Mouse (Mus musculus) heart, embryonic 16.5 days (tissue): ENCODE measurements around the gene Fry. TPM values are rescaled to one million over a fixed set of nuclear protein-coding genes. Genes with fewer than 3 reads are reported as not detected.

Experiments
- ATAC-seq: fragments of 200-750 bp; cut with Nextera tagmentation; replicated peaks from 2 replicates; pipeline ENCODE4 v1.8.0; 2017; ENCODE audit warnings: moderate number of reproducible peaks; ENCODE audit not compliant: insufficient read depth, low FRiP score; ENCODE audit errors: extremely low read depth
- H3K27ac ChIP-seq: fragments of 300-500 bp; sonication (generic); 2 replicates; pipeline ENCODE4 v1.5.1; 2014; ENCODE audit warnings: mild to moderate bottlenecking, low read length, control low read depth, moderate library complexity
- H3K27me3 ChIP-seq: fragments of 300-500 bp; sonication (generic); 2 replicates; pipeline ENCODE4 v1.6.1; 2014; ENCODE audit warnings: low read length, mixed read lengths; ENCODE audit not compliant: control insufficient read depth, insufficient read depth
- H3K36me3 ChIP-seq: fragments of 300-500 bp; sonication (generic); 2 replicates; pipeline ENCODE4 v1.6.1; 2014; ENCODE audit not compliant: control insufficient read depth, insufficient read depth
- H3K4me1 ChIP-seq: fragments of 300-500 bp; sonication (generic); 2 replicates; pipeline ENCODE4 v1.6.1; 2014; ENCODE audit warnings: low read length, mixed read lengths; ENCODE audit not compliant: control insufficient read depth, insufficient read depth
- H3K4me2 ChIP-seq: fragments of 300-500 bp; sonication (generic); 2 replicates; pipeline ENCODE4 v1.6.1; 2014; ENCODE audit warnings: low read depth, mild to moderate bottlenecking, control low read depth, low read length
- H3K4me3 ChIP-seq: fragments of 300-500 bp; sonication (generic); 2 replicates; pipeline ENCODE4 v1.5.1; 2014; ENCODE audit warnings: mild to moderate bottlenecking, control low read depth, low read length
- H3K9ac ChIP-seq: fragments of 300-500 bp; sonication (generic); 2 replicates; pipeline ENCODE4 v1.6.1; 2014; ENCODE audit warnings: low read length, control low read depth
- H3K9me3 ChIP-seq: fragments of 300-500 bp; sonication (generic); replicated peaks from 2 replicates; pipeline ENCODE4 v1.6.1; 2016; ENCODE audit warnings: low read length; ENCODE audit not compliant: control insufficient read depth
- WGBS: fragments of 180-500 bp; shearing (Covaris S2); extraction: QIAGEN DNeasy Blood & Tissue Kit; methylation state at CpG from one replicate; pipeline ENCODE4 v1.1.7; 2014; 5-methylcytosine and 5-hydroxymethylcytosine counted together
- polyA plus RNA-seq: library from polyadenylated mRNA; unstranded; fragments of >200 nt; fragmentation: Nextera tagmentation; extraction: Ambion mirVana; gene quantifications from 2 replicates; pipeline ENCODE4 v1.2.1, GENCODE M21; 2015

Fry gene
- polyA plus RNA-seq, 1 experiment from 2014 or later, result 32.6 TPM

GRCm38 (mm10) chr5:150120676-150121075 is 2.2 kb downstream of the Fry start:
- Histone ChIP-seq H3K9ac (no peak overlapping the region), H3K27me3 (no peaks in the 10 kb centered on the region), H3K9me3 (peaks cover 3% of the 10 kb centered on the region; the same call in 1 of the 2 replicates), H3K36me3 (no peaks in the 10 kb centered on the region), H3K4me2 (no peak overlapping the region), H3K27ac (no peak overlapping the region), H3K4me1 (peaks cover 14% of the 10 kb centered on the region), H3K4me3 (no peak overlapping the region)
- ATAC-seq, result no peak
- WGBS, result 82% methylated on average over 8 of the region's 8 CpGs

- Histone ChIP-seq H3K4me1 (peaks cover 9% of the 10 kb centered on the region), H3K27ac (no peak overlapping the region), H3K9me3 (peaks cover under 1% of the 10 kb centered on the region; the same call in 1 of the 2 replicates), H3K27me3 (no peaks in the 10 kb centered on the region), H3K36me3 (no peaks in the 10 kb centered on the region), H3K9ac (no peak overlapping the region), H3K4me3 (no peak overlapping the region), H3K4me2 (no peak overlapping the region)
- no peak for ATAC-seq
- 78% methylated on average over 4 of the region's 4 CpGs for WGBS
These were observed 3.6 kb downstream of the Fry start for GRCm38 (mm10) chr5:150122095-150122494.

GRCm38 (mm10) chr5:150122571-150122970 is 4.1 kb downstream of the Fry start:
- Histone ChIP-seq H3K9me3 (no peaks in the 10 kb centered on the region), H3K27ac (no peak overlapping the region), H3K4me1 (peaks cover 9% of the 10 kb centered on the region), H3K27me3 (no peaks in the 10 kb centered on the region), H3K4me2 (no peak overlapping the region), H3K4me3 (no peak overlapping the region), H3K9ac (no peak overlapping the region), H3K36me3 (no peaks in the 10 kb centered on the region)
- no peak for ATAC-seq
- 92% methylated on average over 2 of the region's 2 CpGs for WGBS

- no peaks in the 10 kb centered on the region for H3K27me3 ChIP-seq
- H3K4me3 ChIP-seq, result no peak overlapping the region
- no peak overlapping the region for H3K4me2 ChIP-seq
- WGBS, result 76% methylated on average over 9 of the region's 9 CpGs
- no peak overlapping the region for H3K9ac ChIP-seq
- no peak for ATAC-seq
- no peaks in the 10 kb centered on the region for H3K36me3 ChIP-seq
- no peak overlapping the region for H3K27ac ChIP-seq
- no peaks in the 10 kb centered on the region for H3K9me3 ChIP-seq
- peaks cover 2% of the 10 kb centered on the region for H3K4me1 ChIP-seq
These were observed 7.5 kb downstream of the Fry start for GRCm38 (mm10) chr5:150125920-150126319.

- ATAC-seq, result no peak
- 81% methylated on average over 8 of the region's 8 CpGs for WGBS
- Histone ChIP-seq H3K27ac (no peak overlapping the region), H3K9me3 (no peaks in the 10 kb centered on the region), H3K9ac (no peak overlapping the region), H3K36me3 (no peaks in the 10 kb centered on the region), H3K27me3 (no peaks in the 10 kb centered on the region), H3K4me3 (no peak overlapping the region), H3K4me1 (peaks cover 8% of the 10 kb centered on the region), H3K4me2 (no peak overlapping the region)
These were observed 10.0 kb downstream of the Fry start for GRCm38 (mm10) chr5:150128432-150128831.

GRCm38 (mm10) chr5:150130144-150130543 is 11.7 kb downstream of the Fry start:
- H3K4me2 ChIP-seq, result no peak overlapping the region
- no peaks in the 10 kb centered on the region for H3K27me3 ChIP-seq
- H3K4me1 ChIP-seq, result peaks cover 8% of the 10 kb centered on the region
- ATAC-seq, result no peak
- H3K4me3 ChIP-seq, result no peak overlapping the region
- 85% methylated on average over 7 of the region's 7 CpGs for WGBS
- no peak overlapping the region for H3K27ac ChIP-seq
- no peaks in the 10 kb centered on the region for H3K36me3 ChIP-seq
- no peaks in the 10 kb centered on the region for H3K9me3 ChIP-seq
- no peak overlapping the region for H3K9ac ChIP-seq

GRCm38 (mm10) chr5:150131166-150131565 is 12.7 kb downstream of the Fry start:
- ATAC-seq, result no peak
- H3K4me1 ChIP-seq, result peaks cover 8% of the 10 kb centered on the region

GRCm38 (mm10) chr5:150134651-150135050 is 16.2 kb downstream of the Fry start:
- no peak for ATAC-seq
- Histone ChIP-seq H3K9ac (no peak overlapping the region), H3K27me3 (no peaks in the 10 kb centered on the region), H3K4me3 (no peak overlapping the region), H3K36me3 (no peaks in the 10 kb centered on the region), H3K4me1 (peaks cover 8% of the 10 kb centered on the region), H3K9me3 (no peaks in the 10 kb centered on the region), H3K27ac (no peak overlapping the region), H3K4me2 (no peak overlapping the region)
- WGBS, result 69% methylated on average over 3 of the region's 3 CpGs

More at GRCm38 (mm10) chr5:150131166-150131565, 12.7 kb downstream of the Fry start:
- Histone ChIP-seq H3K27me3 (no peaks in the 10 kb centered on the region), H3K9me3 (no peaks in the 10 kb centered on the region), H3K9ac (no peak overlapping the region), H3K27ac (no peak overlapping the region), H3K4me3 (no peak overlapping the region), H3K36me3 (no peaks in the 10 kb centered on the region), H3K4me2 (no peak overlapping the region)
- WGBS, result 51% methylated on average over 7 of the region's 7 CpGs

- Histone ChIP-seq H3K4me2 (no peak overlapping the region), H3K4me1 (peaks cover 8% of the 10 kb centered on the region), H3K27ac (no peak overlapping the region), H3K36me3 (no peaks in the 10 kb centered on the region), H3K4me3 (no peak overlapping the region), H3K27me3 (no peaks in the 10 kb centered on the region), H3K9ac (no peak overlapping the region), H3K9me3 (no peaks in the 10 kb centered on the region)
- WGBS, result 74% methylated on average over 13 of the region's 13 CpGs
- ATAC-seq, result no peak
These were observed 17.1 kb downstream of the Fry start for GRCm38 (mm10) chr5:150135529-150135928.
